Comparison of ENCODE assay signal across 8 mouse cellular contexts in the genomic region with DNA sequence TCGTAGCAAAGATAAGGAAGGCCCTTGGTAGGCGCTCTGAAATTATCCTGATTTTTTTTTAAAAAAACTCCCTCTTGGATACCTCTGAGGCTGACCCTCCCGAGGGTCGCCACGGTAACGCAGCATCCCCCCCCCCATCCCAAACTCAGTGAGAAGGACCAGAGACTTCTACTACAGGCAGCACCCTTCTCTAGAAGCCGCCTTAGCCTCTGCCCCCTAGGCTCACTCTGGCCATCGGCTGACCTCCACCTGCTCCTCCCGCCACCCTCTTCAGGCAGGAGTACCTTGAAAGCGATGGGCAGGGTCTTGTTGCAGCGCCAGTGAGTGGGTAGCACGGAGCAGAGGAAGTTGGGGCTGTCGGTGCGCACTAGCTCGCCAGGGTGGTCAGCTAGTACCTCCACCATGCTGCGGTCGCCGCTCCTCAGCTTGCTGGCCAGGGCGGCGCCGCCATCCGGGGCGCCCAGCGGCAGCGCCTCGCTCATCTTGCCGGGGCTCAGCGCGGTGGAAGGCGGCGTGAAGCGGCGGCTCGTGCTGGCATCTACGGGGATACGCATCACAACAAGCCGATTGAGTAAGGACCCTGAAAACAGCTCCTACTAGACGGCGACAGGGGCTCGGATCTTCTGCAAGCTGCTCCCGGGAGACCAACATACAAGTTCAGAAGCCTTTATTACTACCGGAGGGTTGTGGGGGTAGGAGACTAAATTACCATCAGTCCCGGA.
DNase-seq lines count a peak whose midpoint lies in the region; ATAC-seq and TF ChIP-seq lines count a peak whose summit lies in the region.

No protein-coding gene starts in this region.

- no peak for TF ChIP-seq EP300 in liver, postnatal 0 days (IDR thresholded peaks at IDR 0.05; ENCODE audit: low read depth)

- H3ac ChIP-seq in C2C12 (ENCODE audit: control insufficient read depth, insufficient read length, low read depth): peak overlapping the region; percentile 75

- peak overlapping the region; percentile 70 for H3K9ac ChIP-seq in embryonic facial prominence, embryonic 12.5 days
- no peak overlapping the region; the same call in 1 of the 2 replicates for H3K9ac ChIP-seq in hindbrain, embryonic 14.5 days
- peak overlapping the region; percentile 65 for H3K9ac ChIP-seq in liver, postnatal 0 days (replicated peaks)
- peak overlapping the region; percentile 25; the same call in 1 of the 2 replicates for H3K9ac ChIP-seq in stomach, embryonic 14.5 days (replicated peaks; ENCODE audit: low read depth, low read length)

- DNase-seq in cerebellum, postnatal 10 days: peak; percentile 25 to 32
- no peak for DNase-seq in cerebellum, adult 9-10 months
- DNase-seq in hindbrain, embryonic 14.5 days (ENCODE audit: low spot score): no peak
- DNase-seq in liver, postnatal 0 days: peak; percentile 52
- DNase-seq in left cerebral cortex, postnatal 36 days (ENCODE audit: low spot score in 2 of 2): no peak

- no peak overlapping the region for H3K27ac ChIP-seq in embryonic facial prominence, embryonic 12.5 days
- H3K27ac ChIP-seq in hindbrain, embryonic 14.5 days: no peak overlapping the region
- H3K27ac ChIP-seq in liver, postnatal 0 days (ENCODE audit: low read depth): 0 out of 2 replicates have a peak overlapping the region, but pooled peaks have one; percentile 6
- H3K27ac ChIP-seq in stomach, embryonic 14.5 days (ENCODE audit: low read length): no peak overlapping the region

- H3K4me3 ChIP-seq in C2C12 (ENCODE audit: insufficient read depth, poor library complexity, severe bottlenecking): peak overlapping the region; percentile 80
- H3K4me3 ChIP-seq in embryonic facial prominence, embryonic 12.5 days: peak overlapping the region; percentile 59
- H3K4me3 ChIP-seq in hindbrain, embryonic 14.5 days (replicated peaks; ENCODE audit: low read length): peak overlapping the region; percentile 24
- peak overlapping the region; percentile 71 for H3K4me3 ChIP-seq in liver, postnatal 0 days (ENCODE audit: low read depth, low read length)
- peak overlapping the region; percentile 49 for H3K4me3 ChIP-seq in stomach, embryonic 14.5 days (ENCODE audit: low read depth, low read length)

- under 1% methylated on average over 43 of the region's 43 CpGs for WGBS in embryonic facial prominence, embryonic 12.5 days
- under 1% methylated on average over 43 of the region's 43 CpGs for WGBS in hindbrain, embryonic 14.5 days
- 2% methylated on average over 43 of the region's 43 CpGs for WGBS in liver, postnatal 0 days (ENCODE audit: insufficient replicate concordance)
- under 1% methylated on average over 43 of the region's 43 CpGs for WGBS in stomach, embryonic 14.5 days

- no peaks in the 10 kb centered on the region for H3K27me3 ChIP-seq in C2C12 (ENCODE audit: control insufficient read depth, insufficient read depth, insufficient read length)
- H3K27me3 ChIP-seq in embryonic facial prominence, embryonic 12.5 days: peaks cover 26% of the 10 kb centered on the region
- peaks cover 95% of the 10 kb centered on the region for H3K27me3 ChIP-seq in hindbrain, embryonic 14.5 days (ENCODE audit: control insufficient read depth, insufficient read depth, low read length)
- H3K27me3 ChIP-seq in liver, postnatal 0 days (ENCODE audit: insufficient read depth, low read length): peaks cover 62% of the 10 kb centered on the region
- peaks cover 15% of the 10 kb centered on the region for H3K27me3 ChIP-seq in stomach, embryonic 14.5 days (ENCODE audit: control insufficient read depth, insufficient read depth, low read length)

- no peak for TF ChIP-seq CTCF in C2C12 (IDR thresholded peaks at IDR 0.05; ENCODE audit: control insufficient read depth, insufficient read depth, insufficient read length)
- TF ChIP-seq CTCF in liver, postnatal 0 days (IDR thresholded peaks at IDR 0.05; ENCODE audit: low read depth): 0 out of 2 replicates have a peak, but pooled peaks have one; percentile 5

- peaks cover 65% of the 10 kb centered on the region for H3K79me3 ChIP-seq in C2C12 (ENCODE audit: low read depth)

- peaks cover 26% of the 10 kb centered on the region for H3K36me3 ChIP-seq in C2C12 (ENCODE audit: control insufficient read depth, insufficient read depth)
- no peaks in the 10 kb centered on the region for H3K36me3 ChIP-seq in embryonic facial prominence, embryonic 12.5 days
- no peaks in the 10 kb centered on the region for H3K36me3 ChIP-seq in hindbrain, embryonic 14.5 days (replicated peaks; ENCODE audit: control insufficient read depth, insufficient read depth)
- H3K36me3 ChIP-seq in liver, postnatal 0 days (replicated peaks; ENCODE audit: insufficient read depth, low read length): no peaks in the 10 kb centered on the region
- no peaks in the 10 kb centered on the region for H3K36me3 ChIP-seq in stomach, embryonic 14.5 days (ENCODE audit: control insufficient read depth, insufficient read depth, low read length)

- ATAC-seq in embryonic facial prominence, embryonic 12.5 days (ENCODE audit: insufficient number of reproducible peaks, insufficient read depth, low FRiP score, low TSS enrichment): no peak
- no peak for ATAC-seq in hindbrain, embryonic 14.5 days (ENCODE audit: low FRiP score)
- ATAC-seq in liver, postnatal 0 days: no peak
- no peak for ATAC-seq in stomach, embryonic 14.5 days (ENCODE audit: insufficient number of reproducible peaks, insufficient read depth, low FRiP score, low read depth)

- H3K79me2 ChIP-seq in C2C12 (ENCODE audit: control insufficient read depth, insufficient read depth): peaks cover 78% of the 10 kb centered on the region

- no peaks in the 10 kb centered on the region for H3K9me3 ChIP-seq in embryonic facial prominence, embryonic 12.5 days
- no peaks in the 10 kb centered on the region for H3K9me3 ChIP-seq in hindbrain, embryonic 14.5 days (ENCODE audit: control insufficient read depth, low read length)
- H3K9me3 ChIP-seq in liver, postnatal 0 days (ENCODE audit: low read length): no peaks in the 10 kb centered on the region
- H3K9me3 ChIP-seq in stomach, embryonic 14.5 days (ENCODE audit: control insufficient read depth, low read depth, low read length): no peaks in the 10 kb centered on the region

- H3K4me2 ChIP-seq in embryonic facial prominence, embryonic 12.5 days (replicated peaks): peak overlapping the region; percentile 98
- H3K4me2 ChIP-seq in hindbrain, embryonic 14.5 days (replicated peaks): peak overlapping the region; percentile 28
- peak overlapping the region; percentile 100 for H3K4me2 ChIP-seq in liver, postnatal 0 days (ENCODE audit: low read depth, low read length)
- H3K4me2 ChIP-seq in stomach, embryonic 14.5 days (replicated peaks; ENCODE audit: low read depth, low read length): peak overlapping the region; percentile 94

- intact Hi-C loops in left cerebral cortex, postnatal 36 days (cut with DNase I): loop anchor here (5.0 to 10.0 kb wide), 3 partner anchors 442 to 1389 kb away; a partner anchor contains a TSS

- H3K4me1 ChIP-seq in embryonic facial prominence, embryonic 12.5 days: peaks cover 8% of the 10 kb centered on the region; the same call in 1 of the 2 replicates
- H3K4me1 ChIP-seq in hindbrain, embryonic 14.5 days (replicated peaks; ENCODE audit: control insufficient read depth, insufficient read depth, low read length): peaks cover 18% of the 10 kb centered on the region
- H3K4me1 ChIP-seq in liver, postnatal 0 days (ENCODE audit: insufficient read depth): peaks cover 41% of the 10 kb centered on the region
- 0 out of 2 replicates have a peak, but pooled peaks cover 4% of the 10 kb centered on the region for H3K4me1 ChIP-seq in stomach, embryonic 14.5 days (ENCODE audit: control insufficient read depth, insufficient read depth, low read length)

TF ChIP-seq in C2C12, 6 proteins besides CTCF, POLR2A, EP300 and RAD21:
- TF ChIP-seq USF1 (IDR thresholded peaks at IDR 0.05; ENCODE audit: low read depth) (no peak), CEBPB (IDR thresholded peaks at IDR 0.05; ENCODE audit: low read depth) (no peak), MAX (IDR thresholded peaks at IDR 0.05) (no peak), MYOG (IDR thresholded peaks at IDR 0.05; ENCODE audit: control insufficient read depth, extremely low read depth, insufficient read length) (no peak)

Comparison
In these comparisons a context has a peak if more than half of its experiments do, and no peak if none do; other contexts are left out.
1. DNase-seq: peak in cerebellum, postnatal 10 days (2 of 2) and liver, postnatal 0 days (single experiment); none in cerebellum, adult 9-10 months (single experiment), hindbrain, embryonic 14.5 days (single experiment) and left cerebral cortex, postnatal 36 days (0 of 2).
2. H3K4me3 ChIP-seq: peak in every context shown above with its lines; median percentile 80 in C2C12; 71 in liver, postnatal 0 days; 59 in embryonic facial prominence, embryonic 12.5 days; 49 in stomach, embryonic 14.5 days; 24 in hindbrain, embryonic 14.5 days.
3. H3K4me2 ChIP-seq: peak in every context shown above with its lines; median percentile 100 in liver, postnatal 0 days; 98 in embryonic facial prominence, embryonic 12.5 days; 94 in stomach, embryonic 14.5 days; 28 in hindbrain, embryonic 14.5 days.